Mouse (Mus musculus) myocyte (in vitro differentiated cells): ENCODE measurements around the gene Sat2.

Experiments used
- E2F4 ChIP-seq: IDR thresholded peaks from one replicate; pipeline ENCODE4 v1.6.1; 2011; ENCODE audit warnings: mild to moderate bottlenecking, control low read depth, moderate library complexity; ENCODE audit not compliant: insufficient read depth
- MAX ChIP-seq: IDR thresholded peaks from one replicate; pipeline ENCODE4 v1.6.1; 2011; ENCODE audit warnings: low read depth, mild to moderate bottlenecking, control low read depth
- MYOG ChIP-seq, 3 experiments: IDR thresholded peaks; one replicate each; pipeline ENCODE4 v1.6.1; 2011; ENCODE audit warnings: control low read depth in 2 of 3, low read depth in 2 of 3, mild to moderate bottlenecking in 2 of 3; ENCODE audit not compliant: insufficient read length in 2 of 3, control insufficient read depth in 1 of 3, insufficient read depth in 1 of 3
- POLR2A ChIP-seq: IDR thresholded peaks from one replicate; pipeline ENCODE4 v1.6.1; 2011; ENCODE audit warnings: low read depth, mild to moderate bottlenecking, control low read depth, moderate library complexity; ENCODE audit not compliant: insufficient read length
- REST ChIP-seq: IDR thresholded peaks from one replicate; pipeline ENCODE4 v1.6.1; 2011; ENCODE audit warnings: mild to moderate bottlenecking, control low read depth, moderate library complexity; ENCODE audit not compliant: insufficient read depth, insufficient read length
- TCF12 ChIP-seq: IDR thresholded peaks from one replicate; pipeline ENCODE4 v1.6.1; 2011; ENCODE audit warnings: mild to moderate bottlenecking, control low read depth; ENCODE audit not compliant: poor library complexity, insufficient read depth, severe bottlenecking

- TF ChIP-seq REST = no peak
- TF ChIP-seq POLR2A = peak; percentile 90
- no peak for TF ChIP-seq MYOG (IDR thresholded peaks at IDR 0.05; ENCODE audit: control insufficient read depth in 1 of 3, insufficient read depth in 1 of 3, insufficient read length in 2 of 3, low read depth in 2 of 3)
- TF ChIP-seq MAX = no peak
- TF ChIP-seq TCF12 = no peak
- TF ChIP-seq E2F4 = peak; percentile 85
Measured at GRCm38 (mm10) chr11:69662213-69662966, 40.6 kb downstream of the Sat2 start, which contains the start of gene Mpdu1.
